Mouse (Mus musculus) CH12.LX (cell line): ENCODE data around the gene Ncor2.

ENCODE experiments used
- CTCF ChIP-seq, 2 experiments: IDR thresholded peaks in 1 of 2; conservative IDR thresholded peaks in 1 of 2; 2 replicates each; pipeline ENCODE4 v1.5.1; 2011 to 2012; ENCODE audit warnings: low read depth in 2 of 2, low read length in 2 of 2, improper control_type of control experiment in 1 of 2, inconsistent platforms in 1 of 2, mild to moderate bottlenecking in 1 of 2, moderate library complexity in 1 of 2
- E2F4 ChIP-seq: IDR thresholded peaks from 2 replicates; pipeline ENCODE4 v1.6.1; 2011; ENCODE audit warnings: low read depth, low read length, improper control_type of control experiment; ENCODE audit not compliant: insufficient replicate concordance
- EP300 ChIP-seq: IDR thresholded peaks from 2 replicates; pipeline ENCODE4 v1.6.1; 2011; ENCODE audit warnings: low read length, improper control_type of control experiment
- MAFK ChIP-seq: IDR thresholded peaks from 2 replicates; pipeline ENCODE4 v1.6.1; 2011; ENCODE audit warnings: low read length, improper control_type of control experiment; ENCODE audit not compliant: insufficient replicate concordance
- NELFE ChIP-seq: IDR thresholded peaks from 2 replicates; pipeline ENCODE4 v1.6.1; 2011; ENCODE audit warnings: low read depth, low read length, improper control_type of control experiment
- NRF1 ChIP-seq: IDR thresholded peaks from 2 replicates; pipeline ENCODE4 v1.6.1; 2014; ENCODE audit warnings: low read depth, mild to moderate bottlenecking, inconsistent platforms, low read length, improper control_type of control experiment, moderate library complexity
- POLR2A ChIP-seq: IDR thresholded peaks from 2 replicates; pipeline ENCODE4 v1.6.1; 2011; ENCODE audit warnings: low read depth, mild to moderate bottlenecking, improper control_type of control experiment, low read length
- RCOR1 ChIP-seq: conservative IDR thresholded peaks from 2 replicates; pipeline ENCODE4 v1.6.1; 2012; ENCODE audit warnings: low read depth, mild to moderate bottlenecking, inconsistent platforms, low read length, improper control_type of control experiment
- TCF12 ChIP-seq: IDR thresholded peaks from 2 replicates; pipeline ENCODE4 v1.6.1; 2014; ENCODE audit warnings: low read depth, mild to moderate bottlenecking, inconsistent platforms, low read length, improper control_type of control experiment

DNA sequence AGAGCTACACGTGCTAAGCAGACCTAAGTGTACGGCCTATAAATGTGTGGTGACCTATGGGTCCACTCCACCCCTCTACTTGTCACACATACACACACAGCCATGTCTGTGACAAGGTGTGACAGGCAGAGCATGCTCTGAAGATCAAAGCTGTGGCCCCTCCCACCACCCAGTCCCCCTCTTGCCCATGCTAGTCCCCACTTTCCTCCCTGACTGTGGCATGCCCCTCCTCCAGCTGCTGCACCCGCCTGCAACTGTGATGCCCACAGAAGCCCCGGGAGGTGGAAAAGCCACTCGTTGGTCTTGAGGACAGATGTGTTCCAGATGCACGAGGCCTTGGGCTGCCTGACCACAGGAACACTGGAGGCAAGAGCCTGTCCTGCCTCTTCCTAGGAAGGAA, 74.2 kb downstream of the Ncor2 start:
- TF ChIP-seq CTCF (conservative IDR thresholded peaks at IDR 0.05 in 1 of 2, IDR thresholded peaks at IDR 0.05 in 1 of 2; ENCODE audit: low read depth in 2 of 2, low read length in 2 of 2) (no peak), E2F4 (no peak), POLR2A (no peak), NRF1 (no peak), RCOR1 (no peak), EP300 (no peak), TCF12 (no peak), MAFK (no peak), NELFE (no peak)
